Mouse (Mus musculus) hindbrain, embryonic 11.5 days (tissue): ENCODE results near the gene Nat8f1. TPM values are rescaled to one million over a fixed set of nuclear protein-coding genes. Genes with fewer than 3 reads are reported as not detected.
A peak's percentile ranks its signal among the peaks of the same experiment; 100 is the strongest.
"Not testable (repeated sequence)": the region's sequence is repeated elsewhere in the genome, so short reads cannot be mapped to it uniquely, and the experiment has no call there.

Source experiments
- ATAC-seq: fragments of 200-750 bp; cut with Nextera tagmentation; 2 replicates; pipeline ENCODE4 v1.8.0; 2017; ENCODE audit warnings: mild to moderate bottlenecking, moderate TSS enrichment, moderate library complexity; ENCODE audit not compliant: low FRiP score
- DNase-seq: peaks from one replicate; pipeline ENCODE4 v3.0.0-alpha.2; 2015; ENCODE audit warnings: low spot score
- H3K27ac ChIP-seq: fragments of 300-500 bp; sonication (generic); 2 replicates; pipeline ENCODE4 v1.5.1; 2014; ENCODE audit warnings: mild to moderate bottlenecking, low read depth, low read length
- H3K27me3 ChIP-seq: fragments of 300-500 bp; sonication (generic); 2 replicates; pipeline ENCODE4 v1.6.1; 2014; ENCODE audit warnings: mild to moderate bottlenecking, low read length, moderate library complexity, mixed read lengths; ENCODE audit not compliant: control insufficient read depth, insufficient read depth
- H3K36me3 ChIP-seq: fragments of 300-500 bp; sonication (generic); 2 replicates; pipeline ENCODE4 v1.6.1; 2014; ENCODE audit warnings: mild to moderate bottlenecking, low read length, moderate library complexity, mixed read lengths; ENCODE audit not compliant: control insufficient read depth, insufficient read depth
- H3K4me1 ChIP-seq: fragments of 300-500 bp; sonication (generic); replicated peaks from 2 replicates; pipeline ENCODE4 v1.6.1; 2014; ENCODE audit warnings: low read length, mixed read lengths; ENCODE audit not compliant: control insufficient read depth, insufficient read depth
- H3K4me2 ChIP-seq: fragments of 300-500 bp; sonication (generic); replicated peaks from 2 replicates; pipeline ENCODE4 v1.6.1; 2014; ENCODE audit warnings: mild to moderate bottlenecking, low read depth, low read length
- H3K4me3 ChIP-seq: fragments of 300-500 bp; sonication (generic); 2 replicates; pipeline ENCODE4 v1.5.1; 2014; ENCODE audit warnings: low read depth, low read length
- H3K9ac ChIP-seq: fragments of 300-500 bp; sonication (generic); 2 replicates; pipeline ENCODE4 v1.6.1; 2014; ENCODE audit warnings: low read depth, low read length
- H3K9me3 ChIP-seq: fragments of 300-500 bp; sonication (generic); 2 replicates; pipeline ENCODE4 v1.6.1; 2016; ENCODE audit warnings: low read length; ENCODE audit not compliant: control insufficient read depth
- WGBS: fragments of 180-500 bp; shearing (Covaris S2); extraction: QIAGEN DNeasy Blood & Tissue Kit; methylation state at CpG from one replicate; pipeline ENCODE4 v1.1.7; 2014; 5-methylcytosine and 5-hydroxymethylcytosine counted together
- polyA plus RNA-seq: library from polyadenylated mRNA; unstranded; fragments of >200 nt; fragmentation: Nextera tagmentation; extraction: Ambion mirVana; gene quantifications from 2 replicates; pipeline ENCODE4 v1.2.1, GENCODE M21; 2014

Nat8f1 gene
- polyA plus RNA-seq, 1 experiment from 2014 or later = 6.5 TPM

DNA sequence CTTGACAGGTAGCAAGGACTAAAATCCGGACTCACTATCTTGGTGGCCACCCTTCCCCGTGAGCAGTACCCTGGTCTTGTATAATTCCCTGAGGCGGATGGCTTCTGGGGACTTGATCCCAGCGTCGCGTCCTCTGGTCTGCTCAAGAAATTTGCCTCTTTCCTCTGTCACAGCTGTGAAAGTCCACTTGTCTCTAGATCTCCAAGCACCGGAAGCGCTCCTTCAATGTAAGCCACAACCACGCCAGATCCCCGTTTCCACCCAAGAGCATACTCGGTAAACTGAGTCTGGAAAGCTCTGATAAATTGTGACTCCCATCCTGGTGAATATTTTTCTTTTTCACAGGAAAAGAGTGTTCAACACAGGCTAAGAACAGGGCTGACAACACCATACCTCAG is 347 bp downstream of the Nat8f1 start:
- Histone ChIP-seq H3K4me2 (peak overlapping the region; percentile 50), H3K9ac (peak overlapping the region; percentile 74), H3K36me3 (no peaks in the 10 kb centered on the region), H3K4me1 (no peaks in the 10 kb centered on the region), H3K27ac (peak overlapping the region; percentile 67; the same call in 1 of the 2 replicates), H3K9me3 (no peaks in the 10 kb centered on the region), H3K4me3 (peak overlapping the region; percentile 56), H3K27me3 (no peaks in the 10 kb centered on the region)
- ATAC-seq = peak; percentile 7; the same call in 1 of the 2 replicates
- DNase-seq = no peak
- 10% methylated on average over 11 of the region's 11 CpGs for WGBS

DNA sequence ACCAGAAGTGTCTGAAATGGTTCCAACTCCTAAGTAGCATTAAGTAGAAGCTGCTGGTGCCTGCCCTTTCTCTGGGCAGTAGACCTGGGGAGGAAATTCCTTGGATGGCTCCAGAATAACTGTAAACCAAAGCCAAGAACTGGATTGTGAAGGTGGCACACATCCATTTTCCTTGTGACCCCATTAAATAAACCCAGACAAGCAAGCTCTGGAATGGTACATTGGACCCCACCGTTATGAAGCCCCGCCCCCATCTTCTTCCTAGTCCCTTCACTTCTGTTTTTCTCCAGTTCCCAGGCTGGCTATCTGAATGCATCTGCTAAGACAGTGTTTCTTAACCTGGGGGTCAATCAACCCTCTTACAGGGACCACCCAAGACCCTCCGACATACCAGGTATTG is 3.9 kb downstream of the Nat8f1 start, which contains the start of gene Tprkb:
TSS of gene Tprkb (plus strand) at position 279 of the 400 bp plus-strand sequence.
- H3K9ac ChIP-seq = no peak within 1 kb of the TSS
- no peak within 1 kb of the TSS for H3K4me2 ChIP-seq
- ATAC-seq (no peak), DNase-seq (no peak)
- no peaks in the 10 kb centered on the region for H3K36me3 ChIP-seq
- H3K27ac ChIP-seq = no peak within 1 kb of the TSS
- WGBS = 88% methylated on average over 3 of the region's 3 CpGs
- no peaks in the 10 kb centered on the region for H3K27me3 ChIP-seq
- no peaks in the 10 kb centered on the region for H3K4me1 ChIP-seq
- no peak within 1 kb of the TSS for H3K4me3 ChIP-seq
- H3K9me3 ChIP-seq = no peaks in the 10 kb centered on the region

DNA sequence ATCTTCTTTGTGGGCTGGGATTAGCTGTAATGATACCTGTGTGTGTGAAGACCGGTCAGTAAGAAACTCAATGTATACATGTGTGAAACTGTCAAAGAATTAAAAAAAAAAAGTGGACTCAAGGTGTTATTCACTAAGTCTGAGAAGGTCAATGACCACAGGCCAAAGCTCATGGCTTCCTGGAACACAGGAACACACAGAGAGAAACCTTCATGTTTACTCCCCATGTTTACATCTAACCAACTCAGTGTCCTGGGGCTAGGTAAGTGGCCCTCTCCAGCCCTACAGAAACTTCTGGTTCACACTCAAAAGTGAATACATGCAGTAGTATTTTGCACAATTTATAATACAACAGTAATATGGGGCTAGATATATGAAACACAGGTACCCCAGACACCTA is 5.8 kb downstream of the Nat8f1 start:
- Histone ChIP-seq H3K27me3 (no peaks in the 10 kb centered on the region), H3K4me1 (no peaks in the 10 kb centered on the region), H3K4me3 (no peak overlapping the region), H3K9ac (no peak overlapping the region), H3K4me2 (no peak overlapping the region), H3K9me3 (no peaks in the 10 kb centered on the region), H3K27ac (no peak overlapping the region), H3K36me3 (no peaks in the 10 kb centered on the region)
- WGBS = 90% methylated on average over 1 of the region's 1 CpGs
- DNase-seq = no peak
- no peak for ATAC-seq

DNA sequence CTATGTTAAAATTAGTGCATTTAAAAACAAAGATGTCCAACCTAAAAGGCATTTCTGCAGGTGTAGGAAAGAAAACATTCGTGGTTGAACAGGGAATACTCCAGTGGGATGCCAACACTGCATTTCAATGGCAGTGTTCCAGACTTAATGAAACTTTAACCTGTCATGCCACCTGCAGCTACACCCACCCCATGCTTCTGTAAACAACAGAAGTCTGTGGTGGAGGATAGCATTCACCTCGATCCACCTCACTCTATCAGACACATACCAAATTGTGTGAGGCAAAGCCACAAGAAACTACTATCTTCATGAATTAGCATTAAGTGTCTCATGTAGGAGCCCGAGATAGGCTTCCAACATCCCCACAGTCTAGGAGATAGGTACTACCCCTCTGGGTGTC is 7.1 kb downstream of the Nat8f1 start:
- H3K9me3 ChIP-seq = no peaks in the 10 kb centered on the region
- no peak overlapping the region for H3K27ac ChIP-seq
- H3K4me1 ChIP-seq = no peaks in the 10 kb centered on the region
- no peaks in the 10 kb centered on the region for H3K36me3 ChIP-seq
- H3K27me3 ChIP-seq = no peaks in the 10 kb centered on the region
- no peak for DNase-seq
- H3K4me2 ChIP-seq = no peak overlapping the region
- no peak overlapping the region for H3K9ac ChIP-seq
- ATAC-seq = no peak
- H3K4me3 ChIP-seq = no peak overlapping the region
- 74% methylated on average over 3 of the region's 3 CpGs for WGBS

DNA sequence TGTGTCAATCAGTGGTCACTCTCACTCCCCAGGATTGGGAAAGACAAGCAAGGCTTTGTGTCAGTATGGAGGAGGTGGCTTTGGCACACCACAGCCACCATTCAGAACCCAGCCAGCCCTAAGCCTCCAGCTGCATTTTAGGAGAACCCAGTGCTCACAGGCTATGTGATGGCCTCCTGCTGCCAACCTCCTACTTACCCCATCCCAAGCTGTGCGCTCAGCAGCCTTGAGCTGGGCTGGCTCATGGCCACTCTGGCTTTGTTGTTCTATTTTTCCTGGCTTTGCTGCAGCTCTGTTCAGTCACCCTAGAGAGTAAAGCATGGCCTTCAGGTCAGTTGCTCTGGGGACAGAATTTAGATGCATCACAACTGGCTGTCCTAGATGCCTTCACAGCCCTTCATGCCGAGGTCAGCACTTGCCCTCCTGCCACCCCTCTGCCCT is 8.6 kb downstream of the Nat8f1 start:
- not testable (repeated sequence) for H3K9ac ChIP-seq, H3K4me3 ChIP-seq, H3K27ac ChIP-seq, H3K4me1 ChIP-seq, H3K36me3 ChIP-seq, ATAC-seq, H3K27me3 ChIP-seq, H3K9me3 ChIP-seq, H3K4me2 ChIP-seq, DNase-seq
- WGBS = 68% methylated on average over 2 of the region's 2 CpGs

DNA sequence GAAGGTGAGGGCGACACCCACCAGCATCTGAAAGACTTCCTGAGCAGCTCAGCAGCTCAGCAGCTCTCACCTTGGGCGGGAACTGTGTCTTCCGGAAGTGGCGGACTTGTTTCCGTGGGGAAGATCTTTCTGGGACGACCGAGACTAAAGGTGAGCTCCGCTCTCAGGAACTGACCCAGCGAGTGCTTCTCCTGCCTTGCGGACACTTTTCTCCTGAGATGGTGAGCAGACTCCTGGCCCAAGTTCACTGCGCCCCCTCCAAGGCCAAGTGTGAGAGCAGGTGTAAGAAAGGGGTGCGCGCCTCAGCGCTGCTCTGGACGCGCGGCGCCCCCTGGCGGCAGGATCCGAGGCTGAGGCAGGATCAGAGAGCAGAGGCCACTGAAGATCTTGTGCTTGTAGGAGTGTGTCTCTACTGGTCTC is 10.8 kb downstream of the Nat8f1 start, which contains the start of gene Nat8f4:
TSS of gene Nat8f4 (minus strand) at position 243 of the 420 bp plus-strand sequence.
- H3K27me3 ChIP-seq, H3K27ac ChIP-seq, H3K4me1 ChIP-seq, H3K9ac ChIP-seq, H3K9me3 ChIP-seq, H3K36me3 ChIP-seq: not testable (repeated sequence)
- DNase-seq = peak; percentile 55
- Histone ChIP-seq H3K4me2 (peak within 1 kb of the TSS; percentile 0; the same call in 1 of the 2 replicates), H3K4me3 (peak within 1 kb of the TSS; percentile 22)
- peak; percentile 51; the same call in 1 of the 2 replicates for ATAC-seq
- 18% methylated on average over 20 of the region's 20 CpGs for WGBS

DNA sequence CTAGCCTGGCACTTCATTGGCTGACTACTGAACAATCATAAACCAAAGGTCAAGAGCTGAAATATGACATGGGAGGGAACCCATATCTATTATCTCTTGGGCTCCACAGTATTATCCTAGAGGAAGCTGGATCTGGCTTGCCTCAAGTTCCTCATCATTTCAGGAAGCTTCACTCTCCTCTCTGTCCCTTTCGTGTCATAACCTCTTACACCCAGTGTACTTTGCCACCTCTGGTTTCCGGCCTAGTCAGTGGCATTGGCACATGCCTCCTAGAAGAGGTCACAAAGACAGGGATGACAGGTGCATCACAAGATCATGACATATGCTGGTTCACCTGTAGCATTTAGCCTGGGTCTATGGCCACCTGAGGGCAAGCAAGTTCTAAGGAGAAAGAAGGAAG is 13.2 kb downstream of the Nat8f1 start:
- no peaks in the 10 kb centered on the region for H3K27me3 ChIP-seq
- no peak overlapping the region for H3K4me2 ChIP-seq
- no peak overlapping the region for H3K4me3 ChIP-seq
- H3K4me1 ChIP-seq = no peaks in the 10 kb centered on the region
- H3K27ac ChIP-seq = no peak overlapping the region
- WGBS = 90% methylated on average over 2 of the region's 2 CpGs
- H3K9ac ChIP-seq = no peak overlapping the region
- DNase-seq (no peak), ATAC-seq (no peak)
- no peaks in the 10 kb centered on the region for H3K36me3 ChIP-seq
- no peaks in the 10 kb centered on the region for H3K9me3 ChIP-seq

DNA sequence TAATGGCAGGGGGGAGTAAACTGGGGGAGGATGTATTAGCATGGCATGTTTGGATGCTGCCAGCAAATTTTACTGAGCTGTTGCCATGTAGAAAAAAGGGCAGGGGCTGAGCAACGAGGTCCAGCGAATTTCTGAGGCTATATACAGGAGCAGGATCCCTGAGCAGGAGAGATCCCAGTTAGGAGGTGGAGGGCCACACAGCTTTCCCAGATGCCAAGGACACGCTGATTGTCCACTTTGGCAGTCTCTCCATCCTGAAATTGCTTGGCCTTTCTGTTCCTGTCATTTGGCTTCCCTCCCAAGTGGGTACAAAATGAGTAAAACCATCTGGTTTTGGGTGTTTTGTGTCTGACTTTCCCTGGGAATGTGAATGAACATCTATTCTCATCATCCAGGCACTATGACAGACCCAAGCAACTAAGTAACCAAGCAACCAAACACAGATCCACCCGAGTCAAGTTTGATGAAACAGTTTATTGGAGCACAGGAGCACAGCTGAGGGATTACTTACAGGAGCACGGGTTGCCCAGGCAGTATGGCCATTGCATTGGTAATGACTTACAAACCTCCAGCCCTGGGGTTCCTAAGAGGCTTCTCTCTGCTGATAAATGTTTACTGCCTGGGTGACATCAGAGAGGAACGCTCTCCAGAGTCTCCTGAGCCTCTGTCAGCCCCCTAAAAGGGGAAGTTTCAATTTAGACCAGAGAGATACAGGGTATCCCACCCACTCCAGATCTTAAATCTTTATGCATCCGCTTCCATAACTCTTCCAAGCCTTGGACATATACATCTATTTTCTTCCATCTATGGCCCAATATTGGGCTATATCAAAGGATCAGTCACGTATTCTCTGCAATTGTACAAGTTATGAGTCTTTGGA is 16.7 kb downstream of the Nat8f1 start:
- H3K9ac ChIP-seq, DNase-seq, ATAC-seq, H3K27ac ChIP-seq, H3K27me3 ChIP-seq, H3K4me1 ChIP-seq, H3K36me3 ChIP-seq, H3K4me2 ChIP-seq, H3K4me3 ChIP-seq, H3K9me3 ChIP-seq: not testable (repeated sequence)
- 85% methylated on average over 7 of the region's 8 CpGs for WGBS
